Mouse (Mus musculus) retina, embryonic 14.5 days (tissue): ENCODE measurements around the gene Gpc5.

ENCODE experiments used
- DNase-seq: peaks from one replicate; pipeline ENCODE4 v3.0.0-alpha.2; 2015; ENCODE audit warnings: low spot score

Gene Gpc5

GRCm38 (mm10) chr14:115831854-115832625 lies 740.0 kb downstream of the Gpc5 start:
- DNase-seq = no peak

GRCm38 (mm10) chr14:115843783-115844182 lies 751.8 kb downstream of the Gpc5 start:
- DNase-seq = no peak

- DNase-seq = no peak
Measured at GRCm38 (mm10) chr14:115844773-115845427, 752.9 kb downstream of the Gpc5 start.

GRCm38 (mm10) chr14:115869127-115869526 lies 777.1 kb downstream of the Gpc5 start:
- no peak for DNase-seq

- no peak for DNase-seq
Measured at GRCm38 (mm10) chr14:115976062-115976461, 884.0 kb downstream of the Gpc5 start.

- DNase-seq = no peak
Measured at GRCm38 (mm10) chr14:115979233-115979632, 887.2 kb downstream of the Gpc5 start.

GRCm38 (mm10) chr14:115990764-115991163 lies 898.7 kb downstream of the Gpc5 start:
- no peak for DNase-seq

- no peak for DNase-seq
Measured at GRCm38 (mm10) chr14:115993520-115994106, 901.6 kb downstream of the Gpc5 start.

- DNase-seq = no peak
Measured at GRCm38 (mm10) chr14:115998931-115999330, 906.9 kb downstream of the Gpc5 start.

- no peak for DNase-seq
Measured at GRCm38 (mm10) chr14:116087010-116087409, 995.0 kb downstream of the Gpc5 start.

- no peak for DNase-seq
Measured at GRCm38 (mm10) chr14:116127943-116128342, 1035.9 kb downstream of the Gpc5 start.

- DNase-seq = peak; percentile 84
Measured at GRCm38 (mm10) chr14:116137330-116137729, 1045.3 kb downstream of the Gpc5 start.

GRCm38 (mm10) chr14:116137772-116138171 lies 1045.8 kb downstream of the Gpc5 start:
- no peak for DNase-seq

- no peak for DNase-seq
Measured at GRCm38 (mm10) chr14:116162586-116162985, 1070.6 kb downstream of the Gpc5 start.

GRCm38 (mm10) chr14:116167401-116167800 lies 1075.4 kb downstream of the Gpc5 start:
- DNase-seq = no peak

- no peak for DNase-seq
Measured at GRCm38 (mm10) chr14:116169129-116169528, 1077.1 kb downstream of the Gpc5 start.

- no peak for DNase-seq
Measured at GRCm38 (mm10) chr14:116186981-116187380, 1095.0 kb downstream of the Gpc5 start.

- peak; percentile 69 for DNase-seq
Measured at GRCm38 (mm10) chr14:116206977-116207376, 1115.0 kb downstream of the Gpc5 start.

- no peak for DNase-seq
Measured at GRCm38 (mm10) chr14:116208581-116208980, 1116.6 kb downstream of the Gpc5 start.

- DNase-seq = peak; percentile 55
Measured at GRCm38 (mm10) chr14:116209045-116209444, 1117.0 kb downstream of the Gpc5 start.

GRCm38 (mm10) chr14:116210304-116210703 lies 1118.3 kb downstream of the Gpc5 start:
- no peak for DNase-seq

- DNase-seq = no peak
Measured at GRCm38 (mm10) chr14:116212029-116212428, 1120.0 kb downstream of the Gpc5 start.

- no peak for DNase-seq
Measured at GRCm38 (mm10) chr14:116258126-116258525, 1166.1 kb downstream of the Gpc5 start.
